Mouse (Mus musculus) cerebellum, adult 9-10 months (tissue): Measurements from ENCODE around the gene Arhgap11a.

Experiments
- DNase-seq: peaks from one replicate; pipeline ENCODE4 v3.0.0; 2022

Arhgap11a gene

DNA sequence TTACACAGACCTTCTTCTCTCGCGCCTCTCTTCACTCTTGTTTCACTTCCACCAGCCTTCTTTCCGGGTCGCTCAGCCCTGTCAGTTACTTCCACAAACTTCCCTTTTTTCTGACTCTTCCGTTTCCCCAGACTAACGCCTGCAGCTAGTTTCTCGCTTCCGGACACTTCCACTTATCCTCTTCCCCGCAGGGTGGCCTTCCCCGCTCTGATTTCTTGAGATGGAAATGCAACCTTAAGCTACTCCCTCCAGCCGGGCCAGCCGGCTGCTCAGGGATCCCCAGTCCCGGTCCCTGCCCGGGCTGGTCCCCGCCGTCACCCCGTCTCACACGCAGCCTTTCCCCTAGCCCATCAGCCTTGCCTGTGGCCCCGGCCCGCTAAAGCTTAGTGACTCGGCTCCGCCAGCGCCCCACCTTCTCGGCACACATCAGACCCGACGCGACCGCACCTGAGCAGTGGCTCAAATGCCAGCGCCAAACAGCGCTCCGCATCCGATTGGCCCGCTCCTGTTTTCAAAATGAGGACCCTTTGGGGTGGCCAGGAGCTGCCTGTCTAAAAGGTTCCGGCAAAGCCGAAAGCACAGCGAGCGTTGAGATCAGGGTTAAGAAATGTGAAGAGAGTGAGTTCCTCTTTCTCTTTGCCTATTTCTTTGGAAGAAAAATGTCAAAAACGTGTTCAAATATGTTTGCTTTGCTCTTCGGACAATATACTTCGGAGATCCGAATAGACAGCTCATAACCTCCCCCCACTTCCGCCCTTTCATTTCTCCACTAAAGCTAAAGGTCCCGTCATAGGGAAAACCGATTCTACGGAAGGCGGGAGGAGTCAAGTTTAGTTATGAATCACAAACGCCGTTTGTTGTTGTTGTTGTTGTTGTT, at the start of gene Arhgap11a:
TSS of gene Arhgap11a (minus strand) at position 417 of the 877 bp plus-strand sequence.
- peak; percentile 96 for DNase-seq

DNA sequence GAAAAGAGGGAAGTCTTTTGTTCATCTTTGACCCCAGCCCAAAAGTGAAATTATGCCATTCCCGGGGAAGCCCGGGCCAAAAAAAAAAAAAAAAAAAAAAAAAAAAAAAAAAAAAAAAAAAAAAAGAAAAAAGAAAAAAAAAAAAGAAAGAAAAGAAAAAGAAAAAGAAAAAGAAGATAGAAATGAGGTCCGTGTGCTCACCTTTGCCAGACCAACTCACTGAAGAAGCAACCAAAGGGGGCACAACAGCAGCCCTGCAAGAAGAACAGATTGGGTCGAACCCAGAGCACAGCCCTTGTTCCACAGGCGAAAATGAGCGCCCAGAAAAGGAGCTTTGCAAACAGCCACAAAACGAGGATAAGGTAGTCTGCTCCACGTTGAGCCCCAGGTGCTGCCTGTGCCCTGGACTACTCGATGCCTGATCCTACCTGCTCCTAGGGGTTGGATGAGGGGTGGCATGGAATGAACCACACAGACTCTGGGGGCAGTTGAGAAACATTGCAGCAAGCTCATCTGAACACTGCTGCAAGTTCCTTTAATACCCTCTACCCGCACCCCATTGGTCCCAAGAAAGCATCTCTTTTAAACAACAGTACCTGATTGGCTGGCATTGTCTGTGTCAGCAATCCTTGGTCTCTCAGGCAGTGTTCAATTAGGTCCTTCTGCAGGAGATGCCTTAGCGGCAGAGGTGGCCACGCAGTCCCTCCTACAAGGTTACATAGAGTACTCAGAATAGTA, 45.1 kb upstream of the Arhgap11a start:
- no peak for DNase-seq

DNA sequence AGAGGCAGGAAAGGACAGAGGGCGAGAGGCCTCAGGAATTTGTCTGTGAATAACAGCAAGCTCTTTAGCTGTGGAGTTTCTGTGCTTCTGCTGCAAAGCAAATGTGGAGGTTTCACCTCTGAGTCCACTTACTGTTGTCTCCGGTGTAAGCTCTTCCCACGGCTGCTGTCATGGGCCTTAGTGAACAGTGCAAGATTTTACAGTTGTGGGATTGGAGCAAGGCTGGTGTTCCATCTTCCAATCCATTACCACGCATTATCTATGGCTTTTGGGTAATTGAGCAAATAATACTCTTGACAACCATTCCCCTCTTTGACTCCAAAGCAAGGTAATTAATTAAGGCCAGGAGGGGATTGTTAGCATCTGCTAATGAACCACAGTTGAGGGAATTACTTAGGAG, 38.7 kb upstream of the Arhgap11a start:
- DNase-seq: no peak

DNA sequence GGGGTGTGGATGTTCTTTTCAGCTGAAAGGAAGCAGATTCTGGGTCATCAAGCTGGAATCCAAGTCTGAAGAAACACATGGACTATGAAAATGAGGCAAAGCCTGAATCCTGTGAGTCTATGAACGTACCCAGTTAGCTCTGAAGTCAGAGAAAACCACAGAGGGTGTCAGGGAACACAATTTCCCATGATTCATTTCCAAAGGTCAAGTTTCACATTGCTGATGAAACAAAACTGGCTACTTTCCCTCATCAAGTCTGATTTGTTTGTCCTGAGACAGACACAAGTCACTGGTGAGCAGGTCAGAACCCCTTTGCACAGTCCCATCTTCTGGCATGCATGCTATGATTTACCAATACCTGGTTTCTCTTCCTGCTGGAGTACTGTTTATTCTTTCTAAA, 37.6 kb upstream of the Arhgap11a start:
- DNase-seq: no peak

DNA sequence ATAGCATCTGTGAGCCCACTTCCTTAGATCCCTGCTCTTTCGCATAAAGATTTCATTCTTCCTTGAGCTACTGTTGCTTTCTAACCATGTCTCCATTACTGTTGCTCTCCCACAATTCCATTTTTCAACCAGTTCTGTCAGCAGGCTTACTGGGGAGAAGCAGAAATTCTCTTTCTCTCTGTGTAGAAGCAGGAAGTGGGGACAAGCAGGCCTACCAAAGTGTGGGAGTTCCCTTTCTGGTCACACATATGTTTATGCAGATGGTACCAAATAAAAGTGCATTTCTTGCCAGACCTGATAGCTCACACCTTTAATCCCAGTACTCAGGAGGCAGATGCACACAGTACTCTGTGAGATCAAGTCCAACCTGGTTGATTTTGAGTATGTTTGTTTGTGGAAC, 21.7 kb upstream of the Arhgap11a start:
- DNase-seq: no peak

DNA sequence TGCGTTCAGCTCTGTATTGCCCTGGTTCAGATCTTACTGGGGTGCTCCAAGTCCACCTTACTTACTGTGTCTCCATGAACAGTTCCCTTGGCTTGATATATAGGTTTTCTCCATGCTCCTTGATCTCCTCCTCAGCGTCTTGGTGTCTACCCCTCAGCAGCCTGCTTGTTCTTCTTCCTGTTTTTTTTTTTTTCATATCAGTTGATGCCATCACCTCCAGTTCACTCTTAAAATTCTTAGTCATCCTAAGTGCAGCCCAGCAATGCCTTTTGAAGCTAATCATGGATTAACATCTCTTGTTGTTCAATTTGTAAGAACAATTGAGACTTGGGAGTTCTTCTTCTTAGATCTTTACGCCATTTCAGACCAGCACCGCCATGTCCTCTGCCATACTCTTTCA, 19.9 kb upstream of the Arhgap11a start:
- no peak for DNase-seq

DNA sequence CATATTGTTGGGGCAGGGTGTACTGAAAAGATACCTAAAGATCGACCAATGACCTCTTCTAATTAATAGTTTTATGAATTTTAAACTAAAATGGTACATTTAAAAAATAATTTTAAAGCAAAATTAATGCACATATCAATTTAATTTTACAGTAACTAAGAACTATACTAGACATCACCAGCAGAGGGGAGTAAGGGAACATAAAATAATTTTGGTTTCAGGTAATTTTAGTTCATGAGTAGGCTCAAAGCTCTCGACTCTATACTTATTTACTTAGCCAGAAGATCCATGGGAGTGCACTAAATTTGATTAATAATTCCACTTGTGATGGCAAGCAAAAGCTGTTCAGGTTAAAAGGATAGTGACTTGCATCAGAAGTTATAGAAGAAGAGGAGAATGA, 17.7 kb upstream of the Arhgap11a start:
- DNase-seq: peak; percentile 16

DNA sequence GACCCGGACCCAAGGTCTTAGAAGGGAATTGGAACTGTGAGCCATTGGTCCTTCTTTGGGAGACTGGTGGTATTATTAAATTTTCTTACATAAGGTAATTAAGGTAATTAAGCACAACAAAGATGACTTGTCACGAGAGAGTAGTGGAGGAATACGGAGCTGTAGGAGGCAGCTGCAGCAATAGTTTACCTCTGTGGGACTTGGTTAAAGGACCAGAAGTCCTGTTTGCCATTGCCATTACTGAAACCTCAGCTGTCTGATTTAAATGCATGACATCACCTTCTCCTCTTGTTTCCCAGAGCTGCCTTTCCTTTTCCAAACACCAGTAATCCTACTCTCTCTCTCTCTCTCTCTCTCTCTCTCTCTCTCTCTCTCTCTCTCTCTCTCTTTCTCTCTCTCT, 680 bp upstream of the Arhgap11a start:
- DNase-seq: no peak

DNA sequence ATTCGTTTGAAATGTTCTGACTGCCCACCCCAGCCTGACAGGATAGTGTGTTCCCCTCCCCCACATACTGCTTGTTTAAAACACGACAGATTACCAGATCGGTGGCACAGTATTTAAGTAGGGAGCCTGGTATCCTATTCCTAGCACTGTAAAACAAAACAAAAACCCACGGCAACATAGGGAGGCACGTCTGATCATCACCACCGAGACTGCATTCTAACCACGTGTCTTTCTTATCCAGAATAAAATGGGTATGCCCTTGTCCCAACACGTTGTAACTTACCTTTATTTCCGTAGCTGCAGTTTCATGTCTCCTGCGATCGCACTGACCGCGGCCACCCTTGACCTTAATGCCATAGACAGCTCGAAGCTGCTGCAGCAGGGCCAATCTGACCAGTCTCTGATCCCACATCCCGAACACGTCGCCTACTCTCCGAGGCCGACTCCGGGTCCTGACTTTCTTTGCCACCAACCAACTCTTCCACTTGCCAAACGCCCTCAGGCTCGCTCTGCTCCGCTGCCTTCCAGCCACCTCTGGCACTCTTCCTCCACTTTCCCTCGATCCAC, 700 bp downstream of the Arhgap11a start:
- DNase-seq: no peak

DNA sequence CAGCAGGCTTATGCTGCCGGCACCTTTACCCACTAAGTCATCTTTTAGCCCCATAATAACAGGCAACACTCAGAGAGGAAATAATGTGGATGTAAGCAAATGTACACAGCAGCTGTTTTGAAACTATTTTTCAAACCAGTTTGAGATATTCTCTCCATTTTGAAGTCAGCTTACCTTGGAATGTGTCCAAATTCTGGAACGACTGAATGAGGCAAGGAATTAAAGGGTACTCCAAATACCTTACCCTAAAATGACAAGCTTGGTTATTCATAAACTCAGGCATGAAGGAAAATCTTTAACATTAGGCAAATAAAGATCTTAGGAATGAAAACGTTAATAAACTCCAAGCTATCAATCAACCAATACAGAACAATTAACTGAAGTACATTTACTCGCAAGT, 3.4 kb downstream of the Arhgap11a start:
- DNase-seq: no peak

DNA sequence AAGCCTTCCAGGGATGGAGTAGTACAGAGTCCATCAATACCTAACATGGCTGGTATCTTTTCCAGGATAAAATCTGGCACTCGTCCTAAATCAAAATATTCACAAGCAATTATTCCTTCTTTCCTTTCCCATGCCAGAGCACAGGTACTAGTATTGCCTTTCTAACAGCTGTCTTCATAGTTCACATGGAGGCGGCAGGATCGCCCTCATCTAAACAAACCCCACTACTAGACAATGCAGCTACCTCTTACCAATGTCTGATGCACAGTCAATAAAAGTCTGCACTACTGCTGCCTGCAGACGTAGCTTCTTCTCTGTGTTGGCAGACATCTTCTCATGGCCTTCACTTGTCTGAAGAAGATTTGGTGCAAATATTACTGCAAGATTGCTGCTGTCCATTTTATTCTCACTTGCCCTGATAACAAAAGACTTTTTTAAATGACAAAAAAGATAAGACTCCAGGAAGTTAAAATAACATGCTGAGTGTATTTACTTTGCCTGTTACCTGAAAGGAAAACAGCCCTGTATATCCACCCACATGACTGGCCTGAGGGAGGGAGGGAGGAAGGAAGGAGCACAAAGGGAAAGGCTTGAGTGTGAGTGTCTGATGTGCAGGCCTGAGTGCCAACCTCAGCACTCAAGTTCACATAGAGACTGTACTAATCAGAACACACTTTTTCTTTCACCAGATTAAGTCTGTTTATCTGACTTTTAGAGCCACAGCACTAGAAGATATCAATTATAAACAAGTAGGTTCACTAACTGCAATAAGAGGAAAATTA, 6.6 kb downstream of the Arhgap11a start:
- DNase-seq: no peak

DNA sequence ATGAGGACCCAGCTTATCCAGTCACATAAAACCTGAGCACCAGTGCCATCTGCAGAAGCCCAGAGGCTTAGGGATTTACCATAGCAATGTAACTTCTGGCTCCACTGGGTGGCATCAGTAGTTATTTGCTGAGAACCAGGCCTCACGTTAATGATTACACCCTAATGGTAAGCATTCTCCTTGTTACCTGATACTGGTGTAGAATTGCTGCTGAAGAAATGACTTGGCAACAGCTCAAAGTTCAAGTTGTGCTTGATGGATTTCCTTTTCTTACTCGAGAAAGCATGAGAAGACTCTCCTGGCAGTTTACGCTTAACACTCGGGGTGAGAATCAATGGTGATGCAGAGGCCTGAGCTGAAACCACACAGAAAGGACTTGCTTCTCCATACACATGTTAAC, 9.0 kb downstream of the Arhgap11a start:
- DNase-seq: no peak

DNA sequence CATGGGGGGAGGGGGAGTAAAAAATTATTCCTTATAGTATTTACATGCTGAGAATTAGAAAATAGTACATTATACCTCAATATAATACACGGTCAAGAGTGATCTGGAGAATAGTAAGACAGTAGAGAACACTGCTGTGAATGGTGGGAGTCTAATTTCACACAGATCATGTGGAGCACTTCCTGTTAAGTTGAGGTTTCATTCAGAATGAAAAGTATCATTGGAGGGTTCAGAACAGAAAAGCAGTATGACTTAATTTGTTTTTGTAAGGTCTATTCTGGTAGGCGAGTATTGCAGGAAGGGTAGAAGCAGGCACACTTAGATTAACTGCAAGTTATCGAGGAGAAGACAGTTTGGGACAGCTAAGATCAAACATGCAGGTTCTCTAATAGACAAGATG, 13.2 kb downstream of the Arhgap11a start:
- no peak for DNase-seq

DNA sequence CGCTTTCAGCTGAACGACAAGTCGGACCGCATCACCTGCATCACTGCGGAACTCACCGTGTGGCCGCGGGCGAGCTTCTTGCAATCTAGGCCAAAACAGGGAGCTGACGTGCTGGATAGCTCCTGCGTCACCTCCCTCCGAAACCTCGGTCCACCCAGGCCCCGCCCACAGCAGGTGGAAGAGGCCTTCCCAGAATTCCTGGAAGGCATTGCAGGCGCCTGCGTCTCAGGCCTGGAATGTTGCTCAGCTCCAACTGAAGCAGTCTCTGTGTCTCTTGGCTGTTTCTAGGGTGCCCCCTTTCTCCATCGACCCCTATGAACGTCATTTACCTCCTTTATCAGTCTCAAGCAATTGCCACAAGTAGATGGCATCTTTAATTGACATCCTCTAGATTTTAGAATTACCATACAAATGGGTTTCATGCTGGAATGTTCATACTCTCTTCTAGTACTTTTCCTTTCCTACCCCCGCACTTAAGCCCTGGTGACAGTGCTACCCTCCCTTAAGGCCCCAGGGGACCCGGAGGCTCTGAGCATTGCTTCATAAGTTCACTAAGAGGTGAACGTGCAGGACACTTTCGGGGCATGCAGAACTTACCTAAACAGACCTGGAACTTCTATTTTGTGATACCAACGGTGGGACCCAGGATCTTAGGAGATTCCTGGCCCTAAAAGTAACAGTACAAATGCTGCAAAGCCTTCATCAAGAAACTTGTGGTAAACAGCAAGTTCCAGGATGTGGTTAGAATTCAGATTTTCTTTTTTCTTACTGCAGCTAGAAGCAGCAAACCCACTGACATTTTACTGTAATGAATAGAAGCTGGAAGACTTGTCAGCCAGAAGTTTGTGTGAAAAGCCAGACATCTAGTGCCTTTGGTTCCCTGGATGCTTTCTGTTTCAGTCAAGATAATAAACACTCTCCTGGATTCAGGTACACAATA, 19.2 kb downstream of the Arhgap11a start, which contains the start of gene Scg5:
TSS of gene Scg5 (minus strand) at position 179 of the 940 bp plus-strand sequence.
- peak; percentile 94 for DNase-seq

DNA sequence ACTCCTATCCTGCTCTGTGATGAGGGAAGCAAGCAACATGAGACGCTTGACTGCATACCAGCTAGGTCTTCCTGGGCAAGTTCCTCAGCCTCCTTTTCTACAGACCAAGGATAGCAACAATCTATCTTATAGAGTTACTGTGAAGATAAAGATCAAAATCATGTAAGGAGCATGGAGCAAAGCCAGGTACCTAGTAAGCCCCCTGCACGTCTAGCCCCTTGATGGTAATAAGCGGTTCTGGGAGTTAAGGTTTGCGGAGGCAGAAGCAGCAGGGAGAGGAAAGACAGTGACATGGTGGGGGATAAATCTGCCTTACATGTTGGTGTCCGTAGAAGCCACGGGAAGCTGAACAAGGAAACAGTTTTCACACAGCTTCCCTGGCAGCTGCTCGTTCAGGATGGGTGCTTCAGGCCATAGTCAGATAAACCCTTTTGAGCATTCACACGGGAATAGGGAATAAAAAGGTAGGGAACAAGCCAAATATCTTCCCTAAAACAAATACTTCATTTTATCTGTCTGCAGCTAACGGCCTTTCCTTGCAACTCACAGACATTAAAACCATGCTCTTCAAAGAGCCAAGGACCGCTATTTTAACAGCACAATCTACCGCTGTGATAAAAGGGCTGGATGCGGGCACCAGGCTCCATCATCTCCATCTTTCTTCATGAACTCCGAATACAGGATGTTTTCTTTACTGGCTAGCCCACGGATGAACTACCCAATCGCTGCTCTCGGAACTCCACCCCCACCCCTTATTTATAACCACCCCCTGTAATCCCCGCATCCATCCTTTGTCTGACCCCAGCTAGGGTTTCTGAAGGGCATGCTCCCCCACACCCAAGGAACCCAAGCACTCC, 20.1 kb downstream of the Arhgap11a start:
- peak; percentile 51 for DNase-seq

DNA sequence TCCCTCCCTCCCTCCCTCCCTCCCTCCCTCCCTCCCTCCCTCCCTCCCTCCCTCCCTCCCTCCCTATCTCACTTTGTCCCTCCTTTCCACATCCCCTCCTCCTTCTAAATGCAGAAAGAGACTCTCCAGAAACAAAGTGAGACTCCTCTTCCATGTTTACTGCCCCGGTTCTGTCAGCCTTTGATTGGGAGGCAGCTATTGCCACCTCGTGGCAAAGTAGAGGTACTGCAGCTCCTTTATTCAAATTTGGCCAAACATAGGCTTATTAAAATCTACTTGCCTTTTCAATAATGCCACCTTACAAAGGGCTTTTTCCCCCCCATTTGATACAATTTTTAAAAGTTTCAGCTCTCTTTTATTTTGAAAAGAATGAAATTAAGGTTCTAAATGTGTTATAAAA, 24.6 kb downstream of the Arhgap11a start:
- DNase-seq: peak; percentile 80

DNA sequence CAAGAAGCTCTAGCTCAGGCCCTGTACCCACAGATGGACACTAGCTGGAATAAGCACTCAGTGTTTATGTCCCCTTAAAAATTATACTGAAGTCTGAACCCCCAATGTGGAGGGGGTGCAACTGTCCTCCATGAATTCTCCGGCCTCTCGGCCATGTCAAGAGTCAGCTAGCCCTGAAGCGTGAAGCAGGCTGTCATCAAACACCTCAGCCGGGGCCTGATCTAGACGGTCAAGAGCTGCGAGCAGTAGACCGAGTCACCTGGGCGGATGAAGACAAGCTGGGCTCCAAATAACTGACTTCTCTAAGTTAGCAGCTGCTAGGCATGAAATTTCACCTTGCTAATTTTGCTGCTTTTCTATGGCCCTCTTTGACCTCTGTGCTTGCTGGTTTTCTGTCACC, 26.1 kb downstream of the Arhgap11a start:
- DNase-seq: no peak

DNA sequence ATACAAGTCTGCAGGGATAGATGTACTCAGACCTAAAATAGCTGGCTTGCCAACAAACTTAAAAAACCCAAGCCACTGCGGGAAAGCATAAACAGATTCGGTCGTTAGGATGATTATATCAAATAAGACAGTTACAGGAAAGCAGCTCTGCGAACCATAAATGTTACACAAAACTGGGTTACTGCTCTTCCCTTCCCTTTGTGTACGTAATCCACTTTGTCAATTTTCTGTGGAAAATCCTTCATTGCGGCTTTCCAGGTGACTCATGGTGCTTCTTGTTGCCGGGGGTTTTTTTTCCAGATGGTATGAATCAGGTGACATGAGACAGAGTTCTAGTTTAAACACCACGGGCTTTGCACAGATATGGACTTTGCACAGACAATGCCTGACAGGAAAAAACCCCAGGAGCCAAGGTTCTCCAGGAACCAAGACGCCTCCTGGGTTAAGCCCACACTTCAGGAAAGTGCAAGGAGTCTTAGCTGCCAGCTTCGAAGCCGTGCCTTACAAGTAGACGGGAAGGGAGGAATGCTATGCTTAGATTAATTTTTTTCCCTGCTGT, 27.2 kb downstream of the Arhgap11a start:
- DNase-seq: no peak

DNA sequence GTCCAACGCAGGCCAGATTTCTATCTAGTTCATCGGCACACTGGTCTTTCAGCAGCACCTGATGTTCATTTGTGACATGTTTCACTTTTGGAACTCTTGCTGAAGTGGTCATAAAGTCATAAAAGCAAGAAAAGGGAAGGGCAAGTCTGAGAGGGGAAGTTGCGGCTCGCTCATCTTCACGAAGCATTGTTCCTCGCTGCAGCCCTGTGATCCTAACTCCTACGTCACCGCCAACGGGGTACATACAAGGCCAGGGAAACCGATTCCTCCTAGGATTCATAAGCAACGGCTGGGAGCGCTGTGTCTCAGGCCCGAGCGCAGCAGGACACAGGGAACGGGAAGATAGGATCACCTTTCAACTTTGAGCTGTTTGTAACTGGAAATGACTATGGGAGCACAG, 28.3 kb downstream of the Arhgap11a start:
- DNase-seq: peak; percentile 5
